ENCODE assay signal across 10 mouse cellular contexts in the genomic region with DNA sequence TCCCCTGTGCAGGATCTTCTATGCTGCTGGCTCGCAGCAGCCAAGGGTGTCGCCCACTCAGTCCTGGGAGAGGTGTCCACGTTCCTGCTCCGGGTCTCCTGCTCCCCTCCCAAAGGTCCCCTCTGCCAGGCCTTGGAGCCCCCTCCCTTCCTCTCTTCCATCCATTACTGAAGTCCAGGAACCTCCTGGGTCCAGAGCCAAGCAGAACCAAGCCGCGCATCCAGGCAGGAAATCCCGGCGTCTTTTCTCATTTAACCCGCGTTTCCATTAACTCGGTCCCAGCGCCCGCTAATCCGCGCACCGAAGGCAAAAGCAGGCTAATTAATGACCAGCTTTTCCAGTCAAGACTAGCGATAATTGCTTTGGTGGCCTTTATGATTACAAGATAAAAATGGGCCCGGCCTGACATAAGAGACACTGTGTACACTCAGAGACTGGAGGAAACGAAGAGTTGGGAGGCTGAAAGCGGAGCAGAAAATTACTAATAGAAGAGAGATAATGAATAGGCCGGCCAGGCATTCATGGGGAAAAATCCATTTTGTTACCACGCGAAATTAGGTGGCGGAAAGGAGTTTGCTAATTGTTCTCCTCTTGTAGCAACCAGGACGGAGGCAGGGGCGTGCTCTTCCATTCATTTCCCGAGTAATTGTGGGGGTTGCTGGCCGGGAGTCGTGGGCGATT.
DNase-seq lines count a peak whose midpoint lies in the region; ATAC-seq lines count a peak whose summit lies in the region.
"Had no signal": no experiment of that assay in that cellular context is flagged by ENCODE, and none has a peak within 500 bp of the region (broad histone marks: within the 10 kb centered on the region; RNA-seq: fewer than 3 reads in every experiment).

No protein-coding gene starts in this region.

- no peak for ATAC-seq in heart, embryonic 11.5 days (replicated peaks; ENCODE audit: insufficient number of reproducible peaks, low FRiP score, low TSS enrichment)
- ATAC-seq in hindbrain, embryonic 12.5 days (ENCODE audit: low FRiP score): peak; percentile 41
- peak; percentile 31; the same call in 1 of the 2 replicates for ATAC-seq in midbrain, embryonic 16.5 days

- H3K4me3 ChIP-seq in heart, embryonic 11.5 days (ENCODE audit: low read depth, low read length): peak overlapping the region; percentile 37
- peak overlapping the region; percentile 24 for H3K4me3 ChIP-seq in hindbrain, embryonic 12.5 days
- H3K4me3 ChIP-seq in midbrain, embryonic 16.5 days (ENCODE audit: low read depth, low read length): peak overlapping the region; percentile 41
- H3K4me3 ChIP-seq: myocyte had no signal

- H3K9me3 ChIP-seq in heart, embryonic 11.5 days (replicated peaks; ENCODE audit: control insufficient read depth, low read length): no peaks in the 10 kb centered on the region
- no peaks in the 10 kb centered on the region for H3K9me3 ChIP-seq in hindbrain, embryonic 12.5 days (replicated peaks)
- H3K9me3 ChIP-seq in midbrain, embryonic 16.5 days (replicated peaks; ENCODE audit: control insufficient read depth, low read length, poor library complexity, severe bottlenecking): no peaks in the 10 kb centered on the region

- 7% methylated on average over 30 of the region's 30 CpGs for WGBS in heart, embryonic 11.5 days (ENCODE audit: insufficient replicate concordance)
- 5% methylated on average over 30 of the region's 30 CpGs for WGBS in hindbrain, embryonic 12.5 days
- 4% methylated on average over 30 of the region's 30 CpGs for WGBS in midbrain, embryonic 16.5 days

- H3K36me3 ChIP-seq in heart, embryonic 11.5 days (ENCODE audit: control insufficient read depth, insufficient read depth, low read length): no peaks in the 10 kb centered on the region
- H3K36me3 ChIP-seq in hindbrain, embryonic 12.5 days: 0 out of 2 replicates have a peak, but pooled peaks cover 5% of the 10 kb centered on the region
- 0 out of 2 replicates have a peak, but pooled peaks cover 3% of the 10 kb centered on the region for H3K36me3 ChIP-seq in midbrain, embryonic 16.5 days (ENCODE audit: control insufficient read depth, insufficient read depth, low read length)

- H3K4me1 ChIP-seq in heart, embryonic 11.5 days (ENCODE audit: control insufficient read depth, insufficient read depth, low read length): peaks cover 6% of the 10 kb centered on the region; the same call in 1 of the 2 replicates
- peaks cover 63% of the 10 kb centered on the region for H3K4me1 ChIP-seq in hindbrain, embryonic 12.5 days
- H3K4me1 ChIP-seq in midbrain, embryonic 16.5 days (ENCODE audit: control insufficient read depth, insufficient read depth, low read length): peaks cover 73% of the 10 kb centered on the region

- H3K9ac ChIP-seq in heart, embryonic 11.5 days (ENCODE audit: low read depth, low read length): no peak overlapping the region
- peak overlapping the region; percentile 59 for H3K9ac ChIP-seq in hindbrain, embryonic 12.5 days
- peak overlapping the region; percentile 76 for H3K9ac ChIP-seq in midbrain, embryonic 16.5 days (ENCODE audit: low read depth, low read length)

- intact Hi-C loops in heart, postnatal 14 days (cut with DNase I): no loop called here

- peak overlapping the region; percentile 59 for H3K4me2 ChIP-seq in heart, embryonic 11.5 days
- peak overlapping the region; percentile 83 for H3K4me2 ChIP-seq in hindbrain, embryonic 12.5 days (replicated peaks)
- H3K4me2 ChIP-seq in midbrain, embryonic 16.5 days (ENCODE audit: low read length): peak overlapping the region; percentile 64

- H3K27ac ChIP-seq in heart, embryonic 11.5 days (ENCODE audit: low read depth, low read length): no peak overlapping the region
- peak overlapping the region; percentile 79 for H3K27ac ChIP-seq in hindbrain, embryonic 12.5 days
- peak overlapping the region; percentile 88 for H3K27ac ChIP-seq in midbrain, embryonic 16.5 days (ENCODE audit: low read length)

- H3K27me3 ChIP-seq in heart, embryonic 11.5 days (ENCODE audit: control insufficient read depth, insufficient read depth, low read length): peaks cover 68% of the 10 kb centered on the region
- H3K27me3 ChIP-seq in hindbrain, embryonic 12.5 days: peaks cover 12% of the 10 kb centered on the region
- H3K27me3 ChIP-seq in midbrain, embryonic 16.5 days (ENCODE audit: control insufficient read depth, insufficient read depth, low read depth, low read length): no peaks in the 10 kb centered on the region

- DNase-seq in heart, postnatal 14 days: no peak
- DNase-seq in Muller cell, postnatal 12 days (ENCODE audit: inconsistent ontology term): peak; percentile 80
- DNase-seq in frontal cortex, postnatal 25 days (ENCODE audit: low spot score in 2 of 2): no peak
- DNase-seq in B cell, adult 2 months: no peak
- DNase-seq in gastrocnemius, adult 18-20 months (ENCODE audit: low spot score): no peak
- DNase-seq: adrenal gland, adult 8-10 months had no signal
